Comparison of ENCODE assay signal across 8 mouse cellular contexts in genomic region chr8:120550937-120551676, GRCm38 (mm10). TPM values are rescaled to one million over a fixed set of nuclear protein-coding genes. Genes with fewer than 3 reads are reported as not detected.
A peak's percentile ranks its signal among the peaks of the same experiment; 100 is the strongest.
DNase-seq lines count a peak whose midpoint lies in the region; ATAC-seq and TF ChIP-seq lines count a peak whose summit lies in the region.

No protein-coding gene starts in this region.

- ATAC-seq in neural tube, embryonic 12.5 days (ENCODE audit: low FRiP score, low read depth): no peak

- no peak for TF ChIP-seq CTCF in layer of hippocampus, adult 2 months (conservative IDR thresholded peaks at IDR 0.05)

- no peaks in the 10 kb centered on the region for H3K9me3 ChIP-seq in hindbrain, embryonic 10.5 days
- H3K9me3 ChIP-seq in neural tube, embryonic 12.5 days: no peaks in the 10 kb centered on the region

- DNase-seq in layer of hippocampus, adult 2 months (ENCODE audit: low spot score in 2 of 2): no peak
- DNase-seq in layer of hippocampus, postnatal 14 days (ENCODE audit: low spot score in 2 of 2): no peak
- peak; percentile 67 to 81 for DNase-seq in cerebellum, postnatal 25 days
- no peak for DNase-seq in hindbrain, embryonic 10.5 days (ENCODE audit: low spot score)
- DNase-seq in kidney, postnatal 4 days: no peak
- no peak for DNase-seq in embryo, embryonic 11 days
- no peak for DNase-seq in right cerebral cortex, adult 2 months (ENCODE audit: low spot score in 2 of 2)

- WGBS in hindbrain, embryonic 10.5 days: 80% methylated on average over 11 of the region's 11 CpGs
- WGBS in neural tube, embryonic 12.5 days: 76% methylated on average over 11 of the region's 11 CpGs

- peak overlapping the region; percentile 27; the same call in 1 of the 2 replicates for H3K9ac ChIP-seq in neural tube, embryonic 12.5 days

- H3K27me3 ChIP-seq in hindbrain, embryonic 10.5 days (ENCODE audit: insufficient read depth, poor library complexity, severe bottlenecking): peaks cover 13% of the 10 kb centered on the region; the same call in 1 of the 2 replicates
- H3K27me3 ChIP-seq in neural tube, embryonic 12.5 days (replicated peaks): no peaks in the 10 kb centered on the region

- H3K4me2 ChIP-seq in neural tube, embryonic 12.5 days (replicated peaks): peak overlapping the region; percentile 62

- peak overlapping the region; percentile 97 for H3K27ac ChIP-seq in layer of hippocampus, adult 2 months
- H3K27ac ChIP-seq in hindbrain, embryonic 10.5 days: peak overlapping the region; percentile 88
- H3K27ac ChIP-seq in neural tube, embryonic 12.5 days: peak overlapping the region; percentile 93

- H3K36me3 ChIP-seq in hindbrain, embryonic 10.5 days: peaks cover 32% of the 10 kb centered on the region
- H3K36me3 ChIP-seq in neural tube, embryonic 12.5 days: peaks cover 19% of the 10 kb centered on the region

- peaks cover 100% of the 10 kb centered on the region for H3K4me1 ChIP-seq in hindbrain, embryonic 10.5 days (replicated peaks)
- peaks cover 100% of the 10 kb centered on the region for H3K4me1 ChIP-seq in neural tube, embryonic 12.5 days

- H3K4me3 ChIP-seq in layer of hippocampus, adult 2 months: peak overlapping the region; percentile 23; the same call in 1 of the 2 replicates
- H3K4me3 ChIP-seq in hindbrain, embryonic 10.5 days: peak overlapping the region; percentile 45
- H3K4me3 ChIP-seq in neural tube, embryonic 12.5 days: no peak overlapping the region

RNA-seq across cellular contexts. Expression of gene Gins2, which starts 38.0 kb away (rescaled TPM):
- total RNA-seq in layer of hippocampus, adult 2 months (2021): 1 to 10 TPM; 5.2 to 6.2 TPM
- total RNA-seq in layer of hippocampus, postnatal 14 days (2021): 1 to 10 TPM; 2.0 to 3.4 TPM
- 138 and 165 TPM in 2 replicates for polyA plus RNA-seq in hindbrain, embryonic 10.5 days (2016; fragmentation: Nextera tagmentation; extraction: Ambion mirVana)
- polyA plus RNA-seq in neural tube, embryonic 12.5 days (2016; fragmentation: Nextera tagmentation; extraction: Ambion mirVana): 53.4 and 54.7 TPM in 2 replicates

Comparison
In these comparisons a context has a peak if more than half of its experiments do, and no peak if none do; other contexts are left out.
1. DNase-seq: peak in cerebellum, postnatal 25 days (2 of 2); none in layer of hippocampus, adult 2 months (0 of 2), layer of hippocampus, postnatal 14 days (0 of 2), hindbrain, embryonic 10.5 days (single experiment), kidney, postnatal 4 days (0 of 2), embryo, embryonic 11 days (single experiment) and right cerebral cortex, adult 2 months (0 of 2).
2. Peak in every context shown above with its lines, with median percentiles within 50 percentile points of each other: H3K27ac ChIP-seq.